Mouse (Mus musculus): Measurements from ENCODE around the gene Atp6v1b1. TPM values are rescaled to one million over a fixed set of nuclear protein-coding genes. Genes with fewer than 3 reads are reported as not detected.

Gene Atp6v1b1
- polyA plus RNA-seq (2012; rRNA removed) = 0.03 and 0.05 TPM in 2 replicates

DNA sequence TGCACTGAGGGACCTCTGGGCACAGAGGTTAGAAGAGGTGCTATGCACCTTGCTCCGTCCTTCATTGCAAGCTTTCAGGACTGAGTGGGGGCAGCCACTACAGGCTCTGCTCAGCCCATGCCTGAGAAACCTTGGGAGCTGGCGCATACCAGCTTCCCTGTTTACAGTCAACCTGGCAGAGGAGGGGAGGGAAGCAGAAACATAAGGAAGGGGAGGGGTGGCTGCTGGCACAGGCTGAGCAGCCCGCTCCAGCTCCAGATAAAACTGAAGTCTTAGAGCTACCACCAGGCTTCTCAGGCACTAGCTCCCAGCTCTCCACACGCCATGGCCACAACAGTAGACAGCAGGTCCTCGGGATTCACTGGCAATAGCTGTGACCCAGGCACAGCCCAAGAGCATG is at the start of gene Atp6v1b1:
Atp6v1b1 (plus strand) TSS at position 230 of the 400 bp plus-strand sequence.

DNA sequence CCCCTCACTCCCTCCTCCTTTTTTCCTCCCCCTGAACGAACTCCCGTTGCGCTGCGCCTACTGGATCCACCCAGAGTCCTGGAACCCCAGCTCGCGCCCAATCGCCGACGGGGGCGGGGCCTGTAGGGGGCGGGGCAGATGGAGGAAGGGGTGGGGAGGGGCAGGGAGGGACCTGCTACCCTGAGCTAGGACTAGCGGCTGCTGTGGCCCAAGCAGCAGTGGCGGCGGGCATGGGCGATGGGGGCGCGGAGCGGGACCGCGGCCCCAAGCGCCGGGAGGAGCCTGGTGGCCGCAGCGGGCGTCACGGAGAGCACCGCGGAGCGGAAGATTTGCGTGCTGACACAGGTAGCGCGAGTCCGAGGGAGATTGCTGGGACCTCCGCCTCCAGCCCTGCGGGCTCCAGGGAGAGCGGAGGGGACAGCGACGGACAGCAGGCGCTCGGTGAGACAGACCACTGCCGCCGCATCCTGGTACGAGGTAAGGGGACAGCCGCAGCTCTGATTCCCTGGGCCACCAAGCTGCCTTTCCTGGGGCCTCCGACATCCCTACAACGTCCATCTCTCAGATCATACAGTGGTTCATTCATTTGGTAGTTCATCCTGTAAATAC is 31.6 kb upstream of the Atp6v1b1 start, which contains the start of gene Vax2:
Vax2 (plus strand) TSS at position 198 of the 609 bp plus-strand sequence.

DNA sequence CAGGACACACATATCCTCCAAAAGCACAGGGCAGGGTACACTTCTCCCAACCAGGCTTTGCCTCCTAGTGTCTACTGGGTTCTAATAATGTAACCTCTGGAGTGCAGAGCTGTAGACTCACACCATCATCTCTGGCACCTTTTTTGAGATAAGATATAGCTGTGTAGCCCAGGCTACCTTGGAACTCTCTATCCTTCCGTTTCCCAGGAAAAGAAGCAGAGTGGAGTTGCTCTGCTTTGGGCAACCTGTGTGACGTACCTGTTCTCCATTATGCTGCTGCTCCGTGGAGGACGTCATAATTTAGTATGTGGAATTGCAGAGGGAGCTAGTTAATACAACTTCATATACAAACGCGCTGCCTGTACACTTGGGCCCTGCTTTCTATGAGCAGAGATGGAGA is 19.6 kb downstream of the Atp6v1b1 start, which contains the start of gene Ankrd53:
Ankrd53 (plus strand) TSS at position 301 of the 400 bp plus-strand sequence.

DNA sequence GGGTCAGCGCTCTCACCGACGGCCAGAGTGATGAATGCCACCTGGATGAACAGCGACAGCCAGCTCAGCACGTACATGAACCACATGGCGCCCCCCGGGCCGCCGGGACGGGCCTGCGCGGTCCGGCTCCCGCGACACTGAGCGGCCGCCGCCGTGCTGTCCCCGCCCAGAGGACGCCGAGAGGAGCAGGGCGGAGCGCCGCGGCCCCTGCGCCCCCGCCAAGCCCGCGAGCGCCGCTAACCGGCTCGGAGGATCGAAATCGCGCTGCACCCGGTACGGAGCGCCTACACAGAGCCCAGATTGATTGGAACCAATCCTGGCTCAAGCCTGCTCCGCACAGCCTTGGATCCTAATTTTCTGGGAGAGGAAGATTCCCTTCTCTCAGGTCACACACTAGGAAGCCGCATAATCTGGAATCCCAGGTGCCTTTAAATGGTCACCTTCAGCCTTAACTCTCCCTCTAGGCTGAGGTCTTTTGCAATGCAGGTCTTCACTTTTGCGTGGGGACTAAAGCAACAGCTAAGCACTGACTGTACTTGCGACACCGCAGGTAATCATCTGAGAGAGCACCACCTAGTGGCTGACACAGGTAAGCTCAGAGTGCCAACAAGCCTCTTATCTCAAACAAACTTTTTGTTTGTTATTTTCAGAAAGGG is 33.0 kb downstream of the Atp6v1b1 start, which contains the start of gene Tex261:
Tex261 (minus strand) TSS at position 176 of the 656 bp plus-strand sequence.

DNA sequence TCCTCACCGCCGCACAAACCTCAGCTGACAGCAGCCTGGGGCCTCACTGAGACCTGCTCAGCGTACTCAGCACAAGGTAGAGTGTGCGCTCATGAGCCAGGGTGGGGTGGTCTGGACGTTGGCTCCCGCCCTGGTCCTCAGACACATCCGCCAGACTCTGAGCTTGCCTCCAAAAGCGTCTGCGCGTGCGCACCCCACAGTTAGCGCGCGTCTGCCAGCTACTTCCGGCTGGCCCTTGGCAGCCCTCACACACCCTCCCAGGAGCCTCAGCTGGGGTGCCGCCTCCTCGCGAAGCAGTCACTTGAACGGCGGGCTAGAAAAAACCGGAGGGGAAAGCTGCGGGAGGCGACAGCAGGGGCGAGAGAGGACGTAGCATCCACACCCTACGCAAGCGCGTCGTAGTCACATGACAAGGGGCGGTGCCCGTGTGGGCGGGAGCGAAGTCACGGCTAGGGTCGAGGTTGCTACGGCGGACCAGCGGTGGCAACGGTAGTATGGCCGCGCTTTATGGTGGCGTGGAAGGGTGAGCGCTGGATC is 52.0 kb downstream of the Atp6v1b1 start, which contains the start of gene Nagk:
Nagk (plus strand) TSS at position 223 of the 537 bp plus-strand sequence.

Other genes starting within 250 kb of the Atp6v1b1 start
- gene Dguok, start 236.0 kb upstream of the Atp6v1b1 start, polyA plus RNA-seq (2012; rRNA removed) = 15.9 and 16.2 TPM in 2 replicates
- gene Actg2, start 206.7 kb upstream of the Atp6v1b1 start, polyA plus RNA-seq (2012; rRNA removed) = 1.7 and 2.4 TPM in 2 replicates
- 6.3 and 7.0 TPM in 2 replicates for gene Stambp, start 170.3 kb upstream of the Atp6v1b1 start, polyA plus RNA-seq (2012; rRNA removed)
- gene Clec4f, start 86.8 kb upstream of the Atp6v1b1 start, polyA plus RNA-seq (2012; rRNA removed) = 3.7 and 4.2 TPM in 2 replicates
- gene Cd207, start 65.1 kb upstream of the Atp6v1b1 start, polyA plus RNA-seq (2012; rRNA removed) = 0.15 and 0.22 TPM in 2 replicates
- not detected in 2 replicates for gene Vax2, start 31.7 kb upstream of the Atp6v1b1 start, polyA plus RNA-seq (2012; rRNA removed)
- not detected in 2 replicates for gene Ankrd53, start 19.7 kb downstream of the Atp6v1b1 start, polyA plus RNA-seq (2012; rRNA removed)
- 19.2 and 22.3 TPM in 2 replicates for gene Tex261, start 32.8 kb downstream of the Atp6v1b1 start, polyA plus RNA-seq (2012; rRNA removed)
- gene Nagk, start 52.0 kb downstream of the Atp6v1b1 start, polyA plus RNA-seq (2012; rRNA removed) = 4.8 and 6.9 TPM in 2 replicates
- gene Paip2b, start 88.8 kb downstream of the Atp6v1b1 start, polyA plus RNA-seq (2012; rRNA removed) = 6.7 TPM in 2 replicates
- gene Zfp638, start 124.1 kb downstream of the Atp6v1b1 start, polyA plus RNA-seq (2012; rRNA removed) = 16.9 and 17.9 TPM in 2 replicates